In the genomic region with DNA sequence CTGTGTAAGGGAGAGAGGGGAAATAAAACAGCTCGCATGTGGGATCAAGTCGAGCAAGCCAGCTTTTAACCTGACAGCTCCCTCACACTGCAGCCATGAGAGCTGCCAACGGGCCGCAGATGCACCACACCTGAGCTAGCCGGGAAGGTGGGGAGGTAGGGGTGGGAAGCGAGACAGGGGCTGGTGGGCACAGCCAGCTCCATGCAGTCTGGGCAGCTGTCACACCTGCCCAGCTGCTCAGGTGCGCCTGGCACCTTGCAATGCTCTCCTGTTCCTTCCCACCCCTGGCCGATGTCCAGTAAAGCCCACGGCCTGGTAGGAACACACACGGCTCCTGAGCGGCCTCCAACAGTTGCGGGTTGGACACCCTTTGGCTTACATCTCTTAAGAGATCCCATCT, we compare ENCODE assay signal across 16 mouse cellular contexts. TPM values are rescaled to one million over a fixed set of nuclear protein-coding genes. Genes with fewer than 3 reads are reported as not detected.
"Had no signal": no experiment of that assay in that cellular context is flagged by ENCODE, and none has a peak within 500 bp of the region (broad histone marks: within the 10 kb centered on the region; RNA-seq: fewer than 3 reads in every experiment).

No protein-coding gene starts in this region.

- H3K27me3 ChIP-seq: neural tube, embryonic 12.5 days had no signal

- ATAC-seq: liver, embryonic 12.5 days had no signal

- H3K4me1 ChIP-seq: liver, embryonic 12.5 days had no signal

- H3K9me3 ChIP-seq: limb, embryonic 10.5 days; liver, embryonic 12.5 days; midbrain, embryonic 10.5 days; neural tube, embryonic 12.5 days had no signal

- H3K4me2 ChIP-seq: liver, embryonic 12.5 days; lung, embryonic 14.5 days; neural tube, embryonic 12.5 days had no signal

- DNase-seq: kidney, postnatal 10 days; kidney, postnatal 4 days; lung, embryonic 14.5 days; lung, postnatal 10 days; lung, postnatal 4 days; right cerebral cortex, adult 18-20 months had no signal

- H3K9ac ChIP-seq: liver, embryonic 12.5 days; lung, embryonic 14.5 days; neural tube, embryonic 12.5 days had no signal

- H3K36me3 ChIP-seq: limb, embryonic 10.5 days; liver, embryonic 12.5 days; midbrain, embryonic 10.5 days; neural tube, embryonic 12.5 days had no signal

- H3K4me3 ChIP-seq: layer of hippocampus, adult 2 months; limb, embryonic 10.5 days; liver, embryonic 12.5 days; midbrain, embryonic 10.5 days; myocyte; neural tube, embryonic 12.5 days had no signal

- H3K27ac ChIP-seq: layer of hippocampus, adult 2 months; limb, embryonic 10.5 days; liver, embryonic 12.5 days; midbrain, embryonic 10.5 days; neural tube, embryonic 12.5 days; stomach, postnatal 0 days had no signal

RNA-seq across cellular contexts. Expression of gene 4933402J07Rik, which starts 57.5 kb away (rescaled TPM):
- polyA plus RNA-seq: kidney, embryonic 14.5 days; limb, embryonic 10.5 days; limb, embryonic 14.5 days; liver, embryonic 12.5 days; liver, embryonic 16.5 days; lung, embryonic 14.5 days; midbrain, embryonic 10.5 days; myocyte; neural tube, embryonic 12.5 days; stomach, postnatal 0 days had no signal
